Mouse (Mus musculus): ENCODE measurements around the gene Pcsk5.

DNA sequence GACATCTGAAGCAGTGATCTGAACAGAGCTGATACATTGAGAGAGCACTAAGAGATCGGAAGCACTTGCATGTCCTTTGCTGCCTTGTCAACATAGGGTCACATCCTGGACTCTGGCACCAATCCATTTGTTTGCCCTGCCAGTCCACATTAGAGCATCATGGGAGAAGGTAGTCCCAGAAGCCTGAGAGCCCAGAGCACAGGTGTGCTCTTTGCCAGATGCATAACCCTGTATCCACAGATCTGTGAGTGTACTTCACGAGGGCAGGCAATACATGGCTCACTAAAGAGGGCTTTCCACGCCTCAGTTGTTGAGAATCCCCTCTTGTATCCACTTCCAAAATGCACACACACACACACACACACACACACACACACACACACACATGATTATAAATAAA, 346.1 kb downstream of the Pcsk5 start:
- TF ChIP-seq CTCF (IDR thresholded peaks at IDR 0.05; ENCODE audit: extremely low read depth, insufficient read depth, insufficient read length, insufficient replicate concordance) (no peak), POLR2A (IDR thresholded peaks at IDR 0.05; ENCODE audit: low read depth, low read length) (no peak)
